Mouse (Mus musculus) gastrocnemius, postnatal 36 days (tissue): ENCODE data around the gene Clp1. TPM values are rescaled to one million over a fixed set of nuclear protein-coding genes. Genes with fewer than 3 reads are reported as not detected.

Experiments
- microRNA-seq, 2 experiments: library from miRNA; unstranded; fragments of <30 nt; microRNA quantifications; one replicate each; pipeline ENCODE4 v1.2.0; 2021
- total RNA-seq, 2 experiments: library from RNA; stranded (reverse); gene quantifications; 2 replicates each; pipeline ENCODE4 v1.2.3; 2021

The Clp1 gene
- total RNA-seq, 2 experiments from 2014 or later, result 2.8 to 3.6 TPM

Small RNA genes lying within 50 kb of the gene (microRNA-seq; reads per million reads assigned to microRNA genes)
- 4,017 to 4,727 reads per million in 2 experiments for gene Mir130a

Other genes with a start within 250 kb of the Clp1 start
- 10 to 100 TPM; 28.8 to 29.9 TPM for gene Ctnnd1, start 76.6 kb downstream of the Clp1 start, total RNA-seq
- gene Btbd18, start 68.3 kb downstream of the Clp1 start, total RNA-seq, result not detected
- gene Selenoh, start 56.6 kb downstream of the Clp1 start, total RNA-seq, result 10 to 100 TPM in 1 of 2 experiments, 1 to 10 TPM in 1; 6.8 to 13.0 TPM
- not detected for gene Gm28635, start 49.3 kb downstream of the Clp1 start, total RNA-seq
- gene Med19, start 48.9 kb downstream of the Clp1 start, total RNA-seq, result 1 to 10 TPM; 5.2 to 6.7 TPM
- gene Tmx2, start 48.2 kb downstream of the Clp1 start, total RNA-seq, result 10 to 100 TPM; 45.8 to 50.2 TPM
- gene Zdhhc5, start 12.2 kb downstream of the Clp1 start, total RNA-seq, result 10 to 100 TPM; 57.5 to 62.2 TPM
- under 1 TPM; 0.35 to 0.61 TPM for gene Ypel4, start 6.7 kb upstream of the Clp1 start, total RNA-seq
- under 1 TPM in 1 of 2 experiments, not detected in 1; 0.51 TPM for gene Gm19426, start 16.3 kb upstream of the Clp1 start, total RNA-seq
- gene Serping1, start 48.1 kb upstream of the Clp1 start, total RNA-seq, result 10 to 100 TPM; 44.8 to 46.5 TPM
- 1 to 10 TPM; 2.6 to 3.5 TPM for gene Ube2l6, start 71.5 kb upstream of the Clp1 start, total RNA-seq
- gene Smtnl1, start 95.3 kb upstream of the Clp1 start, total RNA-seq, result 10 to 100 TPM; 58.7 to 84.0 TPM
- gene Timm10, start 99.6 kb upstream of the Clp1 start, total RNA-seq, result 10 to 100 TPM; 39.6 to 55.9 TPM
- 10 to 100 TPM in 1 of 2 experiments, 1 to 10 TPM in 1; 7.6 to 19.2 TPM for gene Slc43a1, start 111.5 kb upstream of the Clp1 start, total RNA-seq
- gene Rtn4rl2, start 159.4 kb upstream of the Clp1 start, total RNA-seq, result under 1 TPM; 0.20 to 0.26 TPM
- gene Slc43a3, start 209.2 kb upstream of the Clp1 start, total RNA-seq, result 10 to 100 TPM; 17.9 to 30.2 TPM